Mouse (Mus musculus) neural tube, embryonic 14.5 days (tissue): ENCODE results near the gene Sept9. TPM values are rescaled to one million over a fixed set of nuclear protein-coding genes. Genes with fewer than 3 reads are reported as not detected.
A peak's percentile ranks its signal among the peaks of the same experiment; 100 is the strongest.

Experiments
- ATAC-seq: fragments of 200-750 bp; cut with Nextera tagmentation; 2 replicates; pipeline ENCODE4 v1.8.0; 2017; ENCODE audit warnings: low read depth, mild to moderate bottlenecking, moderate TSS enrichment, moderate library complexity
- H3K27ac ChIP-seq: fragments of 300-500 bp; sonication (generic); 2 replicates; pipeline ENCODE4 v1.5.1; 2014; ENCODE audit warnings: low read depth, mild to moderate bottlenecking, control low read depth, low read length, moderate library complexity, mixed read lengths
- H3K27me3 ChIP-seq: fragments of 300-500 bp; sonication (generic); 2 replicates; pipeline ENCODE4 v1.6.1; 2014; ENCODE audit warnings: low read length; ENCODE audit not compliant: control insufficient read depth, insufficient read depth
- H3K36me3 ChIP-seq: fragments of 300-500 bp; sonication (generic); 2 replicates; pipeline ENCODE4 v1.6.1; 2014; ENCODE audit warnings: low read length, mixed read lengths; ENCODE audit not compliant: control insufficient read depth, insufficient read depth
- H3K4me1 ChIP-seq: fragments of 300-500 bp; sonication (generic); 2 replicates; pipeline ENCODE4 v1.6.1; 2014; ENCODE audit warnings: low read length; ENCODE audit not compliant: control insufficient read depth, insufficient read depth
- H3K4me2 ChIP-seq: fragments of 300-500 bp; sonication (generic); 2 replicates; pipeline ENCODE4 v1.6.1; 2014; ENCODE audit warnings: mild to moderate bottlenecking, low read depth, low read length, control low read depth
- H3K4me3 ChIP-seq: fragments of 300-500 bp; sonication (generic); 2 replicates; pipeline ENCODE4 v1.5.1; 2014; ENCODE audit warnings: low read depth, low read length, control low read depth, mixed read lengths
- H3K9ac ChIP-seq: fragments of 300-500 bp; sonication (generic); replicated peaks from 2 replicates; pipeline ENCODE4 v1.6.1; 2014; ENCODE audit warnings: low read depth, mild to moderate bottlenecking, control low read depth, low read length, mixed read lengths
- H3K9me3 ChIP-seq: fragments of 300-500 bp; sonication (generic); 2 replicates; pipeline ENCODE4 v1.6.1; 2016; ENCODE audit warnings: low read length; ENCODE audit not compliant: control insufficient read depth
- WGBS: fragments of 180-500 bp; shearing (Covaris S2); extraction: QIAGEN DNeasy Blood & Tissue Kit; methylation state at CpG from one replicate; pipeline ENCODE4 v1.1.7; 2014; 5-methylcytosine and 5-hydroxymethylcytosine counted together
- polyA plus RNA-seq: library from polyadenylated mRNA; unstranded; fragments of >200 nt; fragmentation: Nextera tagmentation; extraction: Ambion mirVana; gene quantifications from 2 replicates; pipeline ENCODE4 v1.2.1, GENCODE M21; 2014

The Sept9 gene
- polyA plus RNA-seq, 1 experiment from 2014 or later, result 70.6 TPM

GRCm38 (mm10) chr11:117257266-117257665 is 57.8 kb downstream of the Sept9 start:
- Histone ChIP-seq H3K36me3 (no peaks in the 10 kb centered on the region), H3K27ac (no peak overlapping the region), H3K9me3 (no peaks in the 10 kb centered on the region), H3K4me3 (no peak overlapping the region), H3K27me3 (no peaks in the 10 kb centered on the region), H3K9ac (no peak overlapping the region), H3K4me2 (no peak overlapping the region), H3K4me1 (0 out of 2 replicates have a peak, but pooled peaks cover 10% of the 10 kb centered on the region)
- no peak for ATAC-seq
- 95% methylated on average over 1 of the region's 1 CpGs for WGBS

- Histone ChIP-seq H3K27me3 (no peaks in the 10 kb centered on the region), H3K36me3 (no peaks in the 10 kb centered on the region), H3K4me1 (0 out of 2 replicates have a peak, but pooled peaks cover 10% of the 10 kb centered on the region), H3K27ac (no peak overlapping the region), H3K4me2 (no peak overlapping the region), H3K9me3 (no peaks in the 10 kb centered on the region), H3K9ac (no peak overlapping the region), H3K4me3 (no peak overlapping the region)
- ATAC-seq, result no peak
Observed at GRCm38 (mm10) chr11:117257842-117258241, 58.4 kb downstream of the Sept9 start.

GRCm38 (mm10) chr11:117259178-117259960 is 59.9 kb downstream of the Sept9 start:
- 77% methylated on average over 9 of the region's 9 CpGs for WGBS
- no peak for ATAC-seq
- Histone ChIP-seq H3K4me1 (0 out of 2 replicates have a peak, but pooled peaks cover 4% of the 10 kb centered on the region), H3K27me3 (no peaks in the 10 kb centered on the region), H3K36me3 (no peaks in the 10 kb centered on the region), H3K27ac (no peak overlapping the region), H3K9me3 (no peaks in the 10 kb centered on the region), H3K9ac (no peak overlapping the region), H3K4me2 (no peak overlapping the region), H3K4me3 (no peak overlapping the region)

- Histone ChIP-seq H3K4me2 (no peak overlapping the region), H3K4me1 (0 out of 2 replicates have a peak, but pooled peaks cover 5% of the 10 kb centered on the region), H3K27me3 (no peaks in the 10 kb centered on the region), H3K9ac (no peak overlapping the region), H3K36me3 (no peaks in the 10 kb centered on the region), H3K9me3 (no peaks in the 10 kb centered on the region), H3K27ac (no peak overlapping the region), H3K4me3 (no peak overlapping the region)
- WGBS, result 61% methylated on average over 9 of the region's 9 CpGs
- ATAC-seq, result no peak
Observed at GRCm38 (mm10) chr11:117260631-117261030, 61.2 kb downstream of the Sept9 start.

GRCm38 (mm10) chr11:117263096-117263808 is 63.8 kb downstream of the Sept9 start:
- Histone ChIP-seq H3K9ac (no peak overlapping the region), H3K4me1 (peaks cover 18% of the 10 kb centered on the region; the same call in 1 of the 2 replicates), H3K9me3 (no peaks in the 10 kb centered on the region), H3K36me3 (no peaks in the 10 kb centered on the region), H3K27ac (no peak overlapping the region), H3K27me3 (no peaks in the 10 kb centered on the region), H3K4me3 (no peak overlapping the region), H3K4me2 (no peak overlapping the region)
- ATAC-seq, result no peak
- WGBS, result 59% methylated on average over 9 of the region's 9 CpGs

GRCm38 (mm10) chr11:117264162-117265021 is 64.9 kb downstream of the Sept9 start:
- ATAC-seq, result no peak
- WGBS, result 60% methylated on average over 13 of the region's 13 CpGs
- Histone ChIP-seq H3K4me2 (no peak overlapping the region), H3K36me3 (no peaks in the 10 kb centered on the region), H3K27me3 (no peaks in the 10 kb centered on the region), H3K27ac (no peak overlapping the region), H3K4me3 (no peak overlapping the region), H3K4me1 (peaks cover 25% of the 10 kb centered on the region), H3K9me3 (no peaks in the 10 kb centered on the region), H3K9ac (no peak overlapping the region)

- H3K9ac ChIP-seq, result no peak overlapping the region
- H3K4me1 ChIP-seq, result peaks cover 26% of the 10 kb centered on the region
- H3K27me3 ChIP-seq, result no peaks in the 10 kb centered on the region
- no peak overlapping the region for H3K27ac ChIP-seq
- 5% methylated on average over 18 of the region's 18 CpGs for WGBS
- H3K36me3 ChIP-seq, result no peaks in the 10 kb centered on the region
- ATAC-seq, result peak; percentile 8; the same call in 1 of the 2 replicates
- H3K4me2 ChIP-seq, result peak overlapping the region; percentile 72
- no peaks in the 10 kb centered on the region for H3K9me3 ChIP-seq
- peak overlapping the region; percentile 43; the same call in 1 of the 2 replicates for H3K4me3 ChIP-seq
Observed at GRCm38 (mm10) chr11:117265270-117265980, 66.0 kb downstream of the Sept9 start.
